33 mouse cellular contexts compared by ENCODE assay signal in the genomic region with DNA sequence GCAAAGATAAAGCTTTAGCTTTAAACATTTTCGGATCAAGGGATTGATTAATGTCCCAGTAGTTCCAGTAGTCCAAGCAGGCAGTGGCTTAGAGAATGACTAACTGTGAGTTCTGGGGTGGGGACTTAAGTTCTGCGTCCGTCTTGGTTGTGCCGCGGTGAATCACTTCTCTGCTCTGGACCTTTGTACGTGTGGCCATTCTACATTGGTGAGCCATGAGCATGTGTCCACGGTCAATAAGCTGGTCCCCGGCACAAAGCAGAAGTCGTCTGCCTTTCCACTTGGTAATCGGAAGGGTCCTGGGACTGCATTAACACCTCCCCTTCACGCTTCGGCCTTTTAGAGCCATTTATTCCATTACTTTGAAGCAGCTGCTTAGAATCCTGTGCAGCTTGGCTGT. TPM values are rescaled to one million over a fixed set of nuclear protein-coding genes. Genes with fewer than 3 reads are reported as not detected.
A peak's percentile ranks its signal among the peaks of the same experiment; 100 is the strongest.
DNase-seq lines count a peak whose midpoint lies in the region; ATAC-seq and TF ChIP-seq lines count a peak whose summit lies in the region.
"Had no signal": no experiment of that assay in that cellular context is flagged by ENCODE, and none has a peak within 500 bp of the region (broad histone marks: within the 10 kb centered on the region; RNA-seq: fewer than 3 reads in every experiment).

No protein-coding gene starts in this region.

- no peak overlapping the region for H3K4me2 ChIP-seq in lung, embryonic 15.5 days
- peak overlapping the region; percentile 41 for H3K4me2 ChIP-seq in intestine, postnatal 0 days (replicated peaks; ENCODE audit: low read depth)
- no peak overlapping the region for H3K4me2 ChIP-seq in stomach, postnatal 0 days (replicated peaks; ENCODE audit: low read depth)
- H3K4me2 ChIP-seq in hindbrain, embryonic 11.5 days (replicated peaks; ENCODE audit: low read depth, low read length): no peak overlapping the region
- H3K4me2 ChIP-seq: embryonic facial prominence, embryonic 12.5 days; kidney, embryonic 15.5 days; midbrain, embryonic 11.5 days had no signal

- no peaks in the 10 kb centered on the region for H3K36me3 ChIP-seq in lung, embryonic 15.5 days
- H3K36me3 ChIP-seq in intestine, postnatal 0 days (ENCODE audit: control insufficient read depth, insufficient read depth): no peaks in the 10 kb centered on the region
- H3K36me3 ChIP-seq in stomach, postnatal 0 days (ENCODE audit: control insufficient read depth, insufficient read depth, low read length): no peaks in the 10 kb centered on the region
- H3K36me3 ChIP-seq in hindbrain, embryonic 11.5 days (ENCODE audit: control insufficient read depth, insufficient read depth, low read length): no peaks in the 10 kb centered on the region
- H3K36me3 ChIP-seq: embryonic facial prominence, embryonic 12.5 days; hindbrain, embryonic 10.5 days; kidney, embryonic 15.5 days had no signal

- H3K4me3 ChIP-seq in lung, embryonic 15.5 days: no peak overlapping the region
- H3K4me3 ChIP-seq in intestine, postnatal 0 days (ENCODE audit: low read depth, low read length): no peak overlapping the region
- H3K4me3 ChIP-seq in stomach, postnatal 0 days (ENCODE audit: low read depth, low read length): no peak overlapping the region
- H3K4me3 ChIP-seq in hindbrain, embryonic 11.5 days (ENCODE audit: low read depth, low read length): no peak overlapping the region
- H3K4me3 ChIP-seq: embryonic facial prominence, embryonic 12.5 days; erythroblast, embryonic 14.5 days; gastrocnemius, adult 2 months; hindbrain, embryonic 10.5 days; kidney, embryonic 15.5 days; layer of hippocampus, adult 2 months; left cerebral cortex, adult 2 months had no signal

- H3K9me3 ChIP-seq in lung, embryonic 15.5 days: no peaks in the 10 kb centered on the region
- no peaks in the 10 kb centered on the region for H3K9me3 ChIP-seq in intestine, postnatal 0 days (ENCODE audit: control insufficient read depth)
- no peaks in the 10 kb centered on the region for H3K9me3 ChIP-seq in stomach, postnatal 0 days (ENCODE audit: control insufficient read depth, low read length)
- H3K9me3 ChIP-seq in hindbrain, embryonic 11.5 days (ENCODE audit: control insufficient read depth, low read length): no peaks in the 10 kb centered on the region
- H3K9me3 ChIP-seq: embryonic facial prominence, embryonic 12.5 days; hindbrain, embryonic 10.5 days; kidney, embryonic 15.5 days had no signal

- H3K9ac ChIP-seq in lung, embryonic 15.5 days: no peak overlapping the region
- no peak overlapping the region for H3K9ac ChIP-seq in intestine, postnatal 0 days (ENCODE audit: low read depth, low read length)
- no peak overlapping the region for H3K9ac ChIP-seq in stomach, postnatal 0 days (ENCODE audit: low read length)
- no peak overlapping the region for H3K9ac ChIP-seq in hindbrain, embryonic 11.5 days (ENCODE audit: low read depth, low read length)
- H3K9ac ChIP-seq: embryonic facial prominence, embryonic 12.5 days; kidney, embryonic 15.5 days had no signal

- DNase-seq in adrenal gland, adult (ENCODE audit: inconsistent age in 2 of 2, low spot score in 1 of 2): peak; percentile 32 to 53
- no peak for DNase-seq in adrenal gland, postnatal 25 days
- DNase-seq in lung, postnatal 25 days (ENCODE audit: low spot score): no peak
- DNase-seq in stomach, postnatal 0 days (ENCODE audit: low spot score): no peak
- DNase-seq in hindbrain, embryonic 11.5 days (ENCODE audit: low spot score): no peak
- DNase-seq in thymus, postnatal 25 days: no peak
- DNase-seq: adrenal gland, adult 8-10 months; cerebellum, adult 9-10 months; cerebellum, postnatal 36 days; gastrocnemius, adult 2 months; heart, postnatal 14 days; kidney, adult 18-20 months; kidney, postnatal 36 days; left cerebral cortex, postnatal 4 days; liver; lung, postnatal 10 days; right cerebral cortex, adult 18-20 months; thymus, postnatal 14 days had no signal

- WGBS in lung, embryonic 15.5 days: 74% methylated on average over 12 of the region's 12 CpGs
- WGBS in intestine, postnatal 0 days: 38% methylated on average over 12 of the region's 12 CpGs
- 64% methylated on average over 12 of the region's 12 CpGs for WGBS in stomach, postnatal 0 days
- WGBS in hindbrain, embryonic 11.5 days: 79% methylated on average over 12 of the region's 12 CpGs

- H3K27ac ChIP-seq in lung, embryonic 15.5 days: 0 out of 2 replicates have a peak overlapping the region, but pooled peaks have one; percentile 13
- peak overlapping the region; percentile 62 for H3K27ac ChIP-seq in intestine, postnatal 0 days (ENCODE audit: low read depth, low read length)
- H3K27ac ChIP-seq in stomach, postnatal 0 days (replicated peaks): peak overlapping the region; percentile 70
- H3K27ac ChIP-seq in hindbrain, embryonic 11.5 days (ENCODE audit: low read depth, low read length): no peak overlapping the region
- H3K27ac ChIP-seq: gastrocnemius, adult 2 months; hindbrain, embryonic 10.5 days; kidney, embryonic 15.5 days; layer of hippocampus, adult 2 months; left cerebral cortex, adult 2 months had no signal

- peaks cover 23% of the 10 kb centered on the region; the same call in 1 of the 2 replicates for H3K4me1 ChIP-seq in lung, embryonic 15.5 days
- 0 out of 2 replicates have a peak, but pooled peaks cover under 1% of the 10 kb centered on the region for H3K4me1 ChIP-seq in intestine, postnatal 0 days (replicated peaks; ENCODE audit: control insufficient read depth, insufficient read depth, low read length)
- H3K4me1 ChIP-seq in stomach, postnatal 0 days (replicated peaks; ENCODE audit: control insufficient read depth, insufficient read depth): no peaks in the 10 kb centered on the region
- H3K4me1 ChIP-seq in hindbrain, embryonic 11.5 days (replicated peaks; ENCODE audit: control insufficient read depth, insufficient read depth, low read length): no peaks in the 10 kb centered on the region
- H3K4me1 ChIP-seq: hindbrain, embryonic 10.5 days had no signal

- no peak for TF ChIP-seq CTCF in intestine, postnatal 0 days (IDR thresholded peaks at IDR 0.05; ENCODE audit: low read depth)
- TF ChIP-seq CTCF in stomach, postnatal 0 days (IDR thresholded peaks at IDR 0.05; ENCODE audit: low read depth): no peak

- no peaks in the 10 kb centered on the region for H3K27me3 ChIP-seq in lung, embryonic 15.5 days
- H3K27me3 ChIP-seq in intestine, postnatal 0 days (replicated peaks; ENCODE audit: control insufficient read depth, insufficient read depth, low read length): no peaks in the 10 kb centered on the region
- H3K27me3 ChIP-seq in stomach, postnatal 0 days (ENCODE audit: control insufficient read depth, insufficient read depth, low read length): no peaks in the 10 kb centered on the region
- H3K27me3 ChIP-seq in hindbrain, embryonic 11.5 days (ENCODE audit: control insufficient read depth, insufficient read depth, low read length): no peaks in the 10 kb centered on the region
- H3K27me3 ChIP-seq: CH12.LX; embryonic facial prominence, embryonic 12.5 days had no signal

- TF ChIP-seq EP300 in stomach, postnatal 0 days (optimal IDR thresholded peaks at IDR 0.05): no peak

- no peak for ATAC-seq in lung, embryonic 15.5 days (ENCODE audit: borderline replicate concordance, extremely low read depth, low FRiP score, low TSS enrichment)
- ATAC-seq in intestine, postnatal 0 days: no peak
- ATAC-seq in stomach, postnatal 0 days (ENCODE audit: low FRiP score, low TSS enrichment): peak; percentile 79
- no peak for ATAC-seq in hindbrain, embryonic 11.5 days (ENCODE audit: low FRiP score)
- ATAC-seq: activated CD4-positive, CD25-positive, alpha-beta regulatory T cell, adult 4 months; forebrain, embryonic 16.5 days; hindbrain, embryonic 16.5 days; midbrain, embryonic 16.5 days had no signal

RNA-seq across cellular contexts. Expression of gene Rnf43, which starts 19.6 kb away (rescaled TPM):
- 5.5 and 6.1 TPM in 2 replicates for total RNA-seq in adrenal gland, postnatal 25 days (2021)
- 14.3 and 16.4 TPM in 2 replicates for polyA plus RNA-seq in lung, embryonic 15.5 days (2015; fragmentation: Nextera tagmentation; extraction: Ambion mirVana)
- polyA plus RNA-seq in intestine, postnatal 0 days (2015; fragmentation: Nextera tagmentation; extraction: Ambion mirVana): 9.5 and 10.7 TPM in 2 replicates
- polyA plus RNA-seq in stomach, postnatal 0 days (2015; fragmentation: Nextera tagmentation; extraction: Ambion mirVana): 6.6 and 7.4 TPM in 2 replicates
- 1.1 and 1.5 TPM in 2 replicates for polyA plus RNA-seq in hindbrain, embryonic 11.5 days (2014; fragmentation: Nextera tagmentation; extraction: Ambion mirVana)
- polyA plus RNA-seq: C2C12 had no signal

RNA-seq across cellular contexts. Expression of gene Supt4a, which starts 55.3 kb away (rescaled TPM):
- 59.0 and 84.6 TPM in 2 replicates for total RNA-seq in adrenal gland, postnatal 25 days (2021)
- polyA plus RNA-seq in lung, embryonic 15.5 days (2015; fragmentation: Nextera tagmentation; extraction: Ambion mirVana): 144 and 155 TPM in 2 replicates
- polyA plus RNA-seq in intestine, postnatal 0 days (2015; fragmentation: Nextera tagmentation; extraction: Ambion mirVana): 79.7 and 87.5 TPM in 2 replicates
- 119 and 121 TPM in 2 replicates for polyA plus RNA-seq in stomach, postnatal 0 days (2015; fragmentation: Nextera tagmentation; extraction: Ambion mirVana)
- 162 and 169 TPM in 2 replicates for polyA plus RNA-seq in hindbrain, embryonic 11.5 days (2014; fragmentation: Nextera tagmentation; extraction: Ambion mirVana)

Comparison
In these comparisons a context has a peak if more than half of its experiments do, and no peak if none do; other contexts are left out.
1. DNase-seq: peak in adrenal gland, adult (2 of 2); none in adrenal gland, postnatal 25 days (single experiment), lung, postnatal 25 days (single experiment), stomach, postnatal 0 days (single experiment), hindbrain, embryonic 11.5 days (single experiment) and thymus, postnatal 25 days (single experiment).